Mouse (Mus musculus): ENCODE measurements around the gene Ryr2.
"Not testable (repeated sequence)": the region's sequence is repeated elsewhere in the genome, so short reads cannot be mapped to it uniquely, and the experiment has no call there.

Gene Ryr2

DNA sequence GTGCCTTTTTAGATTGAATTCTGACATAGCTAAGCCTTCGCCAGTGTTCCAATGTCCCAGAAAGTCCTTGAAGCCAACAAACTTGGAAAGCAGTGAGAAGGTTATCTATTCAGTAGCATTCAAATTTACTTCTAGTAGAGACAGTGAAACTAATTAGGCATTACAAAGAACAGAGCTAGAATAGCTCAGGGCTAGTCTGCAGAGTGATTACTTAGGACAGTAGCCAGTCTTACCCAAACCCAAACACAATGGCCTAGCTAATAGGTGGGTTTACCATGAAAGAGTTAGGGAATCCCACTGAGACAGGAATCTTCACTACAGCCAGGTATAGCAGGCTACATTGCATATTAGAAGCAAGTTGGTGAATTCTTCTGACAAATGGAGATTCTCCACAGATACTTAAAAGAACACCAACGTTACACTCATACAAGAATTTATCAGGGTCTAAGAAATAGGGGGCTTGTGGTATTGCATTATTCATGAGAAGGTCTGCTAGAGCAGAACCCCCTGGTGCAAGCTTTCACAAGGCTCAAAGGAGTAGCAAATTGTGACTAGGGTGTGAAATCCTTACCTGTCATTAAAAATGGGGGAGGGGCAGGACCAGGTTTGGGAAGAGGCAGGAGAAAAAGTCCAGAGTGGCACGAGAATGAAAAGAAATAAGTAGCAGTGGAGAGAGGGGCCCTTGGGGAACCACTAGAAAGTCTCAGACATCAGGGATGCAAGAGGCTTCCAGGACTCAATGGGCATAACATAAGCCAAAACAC is 172.3 kb downstream of the Ryr2 start:
- DNase-seq (ENCODE audit: low spot score) = not testable (repeated sequence)

- DNase-seq (ENCODE audit: low spot score) = no peak
These were observed 173.4 kb downstream of the Ryr2 start for GRCm38 (mm10) chr13:11933334-11933733.

DNA sequence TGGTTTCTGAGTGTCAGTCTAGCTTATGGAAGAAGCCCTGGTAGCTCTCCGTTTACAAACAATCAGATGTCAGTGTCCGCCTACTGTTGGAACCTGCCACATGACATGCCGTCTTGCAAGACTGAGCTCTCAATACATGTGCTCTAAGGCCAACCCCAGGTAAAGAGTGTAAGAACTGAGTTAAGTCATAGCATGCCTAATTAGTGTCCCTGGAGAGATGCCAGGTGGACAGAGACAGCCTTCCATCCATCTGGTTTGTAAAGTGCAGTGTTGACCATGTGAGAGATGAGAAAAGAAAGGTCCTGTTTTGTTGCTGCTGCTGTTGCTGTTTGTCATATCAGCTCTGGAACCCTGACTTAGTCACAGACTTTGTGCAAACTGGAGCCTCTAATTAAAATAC is 178.0 kb downstream of the Ryr2 start:
- DNase-seq (ENCODE audit: low spot score) = no peak

DNA sequence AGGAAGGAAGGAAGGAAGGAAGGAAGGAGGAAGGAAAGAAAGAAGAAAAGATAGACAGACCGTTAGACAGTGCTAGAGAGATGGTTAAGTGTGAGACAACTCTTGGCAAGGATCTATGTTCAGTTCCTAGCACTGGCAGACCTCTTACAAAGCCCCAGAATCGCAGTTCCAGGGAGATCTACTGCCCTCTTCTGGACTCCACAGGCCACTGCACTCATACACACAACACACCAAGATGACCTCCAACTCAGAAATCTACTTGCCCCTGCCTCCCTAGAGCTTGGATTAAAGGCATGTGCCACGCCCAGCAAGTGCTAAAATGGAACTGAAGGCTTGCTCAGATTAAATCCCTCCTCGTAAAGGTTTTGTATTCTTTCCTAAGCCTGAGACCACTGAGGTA is 179.0 kb downstream of the Ryr2 start:
- no peak for DNase-seq (ENCODE audit: low spot score)

DNA sequence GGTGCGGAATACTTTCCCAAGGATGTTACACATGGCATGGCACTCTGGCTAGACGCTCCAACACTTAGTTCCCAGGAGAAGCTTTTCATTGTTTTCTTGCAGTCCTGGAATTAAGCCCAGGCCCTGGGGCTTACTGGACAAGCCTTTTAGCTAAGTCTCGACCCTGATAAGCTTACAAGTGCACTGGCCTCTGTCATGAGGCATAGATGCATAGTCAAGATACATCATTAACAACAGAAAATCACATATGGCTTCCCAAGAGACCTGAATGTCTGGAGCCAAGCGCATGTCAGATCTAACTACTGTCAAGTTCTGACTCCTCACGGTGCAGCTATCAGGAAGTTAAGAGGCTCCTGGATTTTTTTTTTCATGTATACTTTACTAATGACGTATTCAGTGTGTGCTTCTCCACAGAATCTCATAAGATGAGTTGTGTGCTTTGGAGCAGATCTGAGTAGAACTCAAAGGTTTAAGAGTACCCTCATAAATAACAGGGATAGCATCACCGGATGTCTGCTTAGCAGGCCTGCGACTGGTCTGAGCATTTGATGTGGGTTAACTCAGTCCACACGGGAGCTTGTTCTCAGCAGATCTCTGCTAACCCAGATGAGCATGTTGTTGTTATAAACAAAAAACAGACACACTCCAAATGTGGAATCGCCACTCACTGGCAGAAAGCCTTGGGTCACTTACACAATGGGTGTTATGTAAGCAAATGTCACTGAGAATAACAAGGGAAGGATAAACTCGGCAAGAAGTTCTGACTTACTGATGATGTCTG is 179.8 kb downstream of the Ryr2 start:
- no peak for DNase-seq (ENCODE audit: low spot score)

DNA sequence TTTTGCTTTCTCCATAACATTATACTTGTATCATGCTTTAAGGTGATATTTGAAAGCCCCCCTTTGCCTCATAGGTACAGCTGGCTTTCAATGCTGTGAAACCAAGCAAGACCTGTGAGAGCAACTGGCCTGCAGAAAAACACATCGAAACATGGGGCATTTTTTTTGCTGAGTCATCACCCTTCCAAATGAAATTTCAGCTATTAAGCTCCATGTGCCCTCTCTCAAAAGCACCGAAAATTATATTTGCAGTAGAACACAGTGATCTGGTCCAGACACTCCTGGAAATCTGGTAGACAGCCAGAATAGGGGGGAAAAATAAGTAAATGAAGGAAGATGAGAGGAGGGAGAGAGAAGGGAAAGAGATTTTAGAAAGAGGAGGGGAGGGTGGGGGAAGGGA is 180.5 kb downstream of the Ryr2 start:
- no peak for DNase-seq (ENCODE audit: low spot score)

- no peak for DNase-seq (ENCODE audit: low spot score)
These were observed 182.0 kb downstream of the Ryr2 start for GRCm38 (mm10) chr13:11924732-11925131.

GRCm38 (mm10) chr13:11920495-11920894 is 186.2 kb downstream of the Ryr2 start:
- DNase-seq (ENCODE audit: low spot score) = no peak

DNA sequence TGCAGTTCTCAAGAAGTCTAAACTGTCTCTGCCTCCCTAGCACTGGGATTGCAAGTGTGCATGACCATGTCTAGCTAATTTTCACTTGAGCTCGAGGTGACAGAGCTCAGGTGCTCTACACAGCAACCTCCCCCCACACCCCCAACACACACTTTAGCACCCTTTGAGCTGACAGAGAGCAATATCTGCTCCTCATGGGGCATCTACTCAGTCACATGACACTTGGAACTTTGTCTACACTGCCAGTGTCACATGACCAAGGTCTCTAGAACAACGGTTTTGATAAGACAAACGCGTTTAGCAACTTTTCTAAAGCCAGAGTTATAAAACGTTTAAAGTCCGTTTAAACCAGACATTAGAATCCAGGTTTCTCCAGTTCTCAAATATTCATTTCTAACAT is 187.3 kb downstream of the Ryr2 start:
- no peak for DNase-seq (ENCODE audit: low spot score)

DNA sequence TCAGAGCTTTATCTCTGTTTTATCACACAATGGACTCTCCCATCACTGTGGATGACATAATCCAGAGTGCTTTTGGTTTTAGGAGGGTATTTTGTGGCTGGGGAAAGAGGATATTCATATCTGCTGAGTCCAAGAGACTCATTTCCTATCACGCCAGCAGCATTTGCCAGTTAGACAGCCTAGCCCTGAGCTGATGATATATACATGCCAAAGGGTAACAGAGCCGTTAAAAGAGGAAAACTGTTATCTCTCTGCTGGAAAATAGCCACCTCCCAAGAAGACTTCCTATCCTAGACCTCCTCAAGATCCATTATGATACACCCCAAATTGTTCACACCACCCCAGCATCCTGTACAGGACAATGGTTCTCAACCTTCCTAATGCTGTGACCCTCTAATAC is 191.1 kb downstream of the Ryr2 start:
- no peak for DNase-seq (ENCODE audit: low spot score)

GRCm38 (mm10) chr13:11914682-11915081 is 192.1 kb downstream of the Ryr2 start:
- DNase-seq (ENCODE audit: low spot score) = no peak

DNA sequence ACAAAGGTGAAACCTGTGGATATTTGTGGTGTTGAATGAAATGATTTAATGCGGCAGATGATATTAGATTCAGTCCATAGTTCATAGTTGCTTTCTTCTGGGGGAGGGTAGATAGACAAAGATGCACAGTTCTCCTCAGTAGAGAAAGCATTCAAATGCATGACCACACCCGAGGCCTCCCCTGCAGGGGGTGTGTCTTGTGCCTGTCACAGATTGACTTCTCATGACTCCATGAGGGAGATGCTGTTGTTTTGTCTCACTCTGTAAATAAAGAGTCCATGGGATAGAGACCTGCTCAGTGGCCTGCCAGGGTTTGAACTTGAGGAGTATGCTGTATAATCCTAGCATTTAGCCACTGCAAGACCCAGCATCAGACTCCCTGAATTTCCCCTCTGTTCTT is 194.5 kb downstream of the Ryr2 start:
- no peak for DNase-seq (ENCODE audit: low spot score)

DNA sequence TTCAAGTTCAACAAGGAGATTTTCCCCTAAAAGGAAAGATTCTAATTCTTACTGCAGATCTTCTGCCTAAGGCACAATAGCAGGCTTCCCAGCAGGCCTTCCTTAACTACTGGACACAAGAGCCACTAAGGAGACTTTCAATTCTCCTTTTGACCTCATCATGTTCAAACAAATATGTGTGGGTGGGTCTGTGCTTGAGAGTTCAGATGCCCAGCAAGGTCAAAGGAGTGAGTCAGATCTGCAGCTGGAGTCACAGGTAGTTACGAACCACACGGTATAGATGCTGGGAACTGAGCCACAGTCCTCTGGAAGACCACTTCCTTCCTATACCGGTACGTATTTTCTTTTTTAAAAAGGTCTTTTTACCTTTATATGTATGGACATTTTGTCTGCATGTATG is 198.6 kb downstream of the Ryr2 start:
- DNase-seq (ENCODE audit: low spot score) = no peak

GRCm38 (mm10) chr13:11905126-11905525 is 201.6 kb downstream of the Ryr2 start:
- DNase-seq (ENCODE audit: low spot score) = no peak

GRCm38 (mm10) chr13:11903272-11903671 is 203.5 kb downstream of the Ryr2 start:
- no peak for DNase-seq (ENCODE audit: low spot score)

DNA sequence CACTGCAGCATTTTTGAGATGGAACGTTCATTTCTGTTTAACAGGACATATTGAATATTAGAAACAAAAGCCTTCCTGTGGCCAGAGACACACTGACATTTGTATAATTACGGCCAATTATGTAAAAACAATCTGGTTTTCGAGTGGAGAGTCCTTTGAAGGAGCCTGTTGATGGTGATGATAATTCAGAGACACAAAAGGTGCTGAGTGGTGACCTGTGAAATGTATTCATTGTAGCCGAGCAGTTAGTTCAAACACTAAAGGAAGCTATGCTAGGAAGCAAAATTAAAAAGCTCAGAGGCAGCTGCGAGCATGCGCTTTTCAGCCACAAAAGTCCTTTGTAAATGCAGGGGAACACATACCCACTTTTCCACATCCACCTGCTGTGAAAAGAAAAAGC is 203.9 kb downstream of the Ryr2 start:
- DNase-seq (ENCODE audit: low spot score) = no peak

DNA sequence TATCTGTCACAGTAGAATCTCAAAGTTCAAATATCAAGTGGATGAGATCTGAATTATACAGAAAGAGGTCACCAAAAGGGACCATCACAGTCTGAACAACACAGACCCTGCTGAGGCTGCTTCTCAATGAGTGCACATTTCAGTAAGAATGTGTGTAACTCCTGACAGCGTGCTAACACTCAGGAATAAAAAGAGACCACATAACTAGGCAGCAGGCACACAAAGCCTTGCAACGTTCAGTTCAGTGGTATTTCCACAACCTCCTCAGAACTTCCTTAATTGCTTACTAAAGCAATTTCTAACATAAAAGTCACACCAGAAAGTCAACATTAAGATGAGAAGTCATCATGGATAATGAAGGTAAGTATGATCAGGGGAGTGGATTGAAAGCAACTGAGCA is 206.1 kb downstream of the Ryr2 start:
- no peak for DNase-seq (ENCODE audit: low spot score)

DNA sequence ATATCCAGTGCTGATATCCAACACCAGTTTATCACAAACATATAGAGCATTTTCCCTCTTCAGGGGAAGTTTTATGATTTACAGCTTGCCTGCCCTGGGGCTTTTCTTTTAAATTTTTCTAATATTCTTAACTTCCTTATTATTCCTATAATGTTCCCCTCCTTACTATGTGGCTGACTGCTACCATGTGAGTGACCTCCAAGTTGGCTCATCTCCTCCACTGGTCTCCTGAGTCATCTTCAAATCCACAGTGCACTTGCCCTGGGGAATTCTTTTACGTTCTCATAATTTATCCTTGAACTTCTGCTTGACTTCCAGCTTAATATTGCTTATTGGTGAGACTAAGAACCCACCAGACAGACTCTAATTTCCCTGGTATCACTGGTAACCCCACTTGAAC is 211.1 kb downstream of the Ryr2 start:
- DNase-seq (ENCODE audit: low spot score) = no peak

DNA sequence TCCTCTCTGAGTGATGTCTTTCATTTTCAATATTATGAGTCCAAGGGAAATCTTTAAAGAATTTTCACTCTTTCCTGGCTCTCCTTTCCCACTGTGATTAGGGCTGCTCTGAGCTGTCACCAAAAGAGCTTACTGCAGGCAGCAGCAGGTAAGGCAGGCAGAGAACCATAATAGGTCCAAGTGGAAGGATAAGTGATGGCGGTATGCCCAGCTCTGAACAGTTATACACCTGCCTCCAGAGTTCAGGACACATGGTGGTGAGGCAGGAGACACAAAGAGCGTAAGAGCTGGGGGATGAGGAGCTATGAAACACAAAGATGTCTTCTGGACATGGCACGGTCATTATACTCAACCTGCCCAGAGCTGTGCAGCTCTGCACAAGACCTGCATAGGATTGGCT is 215.0 kb downstream of the Ryr2 start:
- DNase-seq (ENCODE audit: low spot score) = no peak

- no peak for DNase-seq (ENCODE audit: low spot score)
These were observed 215.6 kb downstream of the Ryr2 start for GRCm38 (mm10) chr13:11891115-11891514.

- no peak for DNase-seq (ENCODE audit: low spot score)
These were observed 222.6 kb downstream of the Ryr2 start for GRCm38 (mm10) chr13:11884175-11884574.

DNA sequence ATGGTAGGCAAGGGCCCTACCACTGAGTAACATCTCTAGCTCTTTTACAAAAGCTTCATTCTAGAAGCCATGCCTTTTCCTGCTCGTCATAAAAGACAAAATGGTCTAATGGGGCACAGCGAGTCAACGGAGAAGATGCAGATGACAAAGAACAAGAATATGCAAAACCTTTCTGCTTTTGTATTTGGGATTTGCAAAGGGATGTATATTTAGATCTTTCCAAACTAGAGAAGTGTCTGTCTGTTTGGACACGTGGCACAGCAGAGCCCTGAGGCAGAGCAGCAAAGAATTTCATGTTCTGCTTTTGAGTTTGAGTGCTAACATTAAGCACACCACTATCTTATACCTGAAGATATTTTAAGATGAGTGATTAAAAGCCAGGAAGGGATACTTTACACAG is 224.4 kb downstream of the Ryr2 start:
- DNase-seq (ENCODE audit: low spot score) = no peak

GRCm38 (mm10) chr13:11880503-11881227 is 226.1 kb downstream of the Ryr2 start:
- no peak for DNase-seq (ENCODE audit: low spot score)
